Mouse (Mus musculus) embryo, embryonic 11.5 days (tissue): Measurements from ENCODE around the gene Zfp683.

Experiments used
- DNase-seq: peaks from one replicate; pipeline ENCODE4 v3.0.0-alpha.2; 2012; ENCODE audit warnings: low read depth, low spot score

Zfp683 gene

GRCm38 (mm10) chr4:134053538-134053937 is at the start of gene Zfp683:
TSS of gene Zfp683 (plus strand) at chr4:134053838.
- DNase-seq, result no peak

GRCm38 (mm10) chr4:134005581-134006358 is 47.9 kb upstream of the Zfp683 start:
- no peak for DNase-seq

GRCm38 (mm10) chr4:134006845-134007244 is 46.8 kb upstream of the Zfp683 start:
- no peak for DNase-seq

GRCm38 (mm10) chr4:134009709-134010108 is 43.9 kb upstream of the Zfp683 start:
- no peak for DNase-seq

GRCm38 (mm10) chr4:134011450-134012414 is 41.9 kb upstream of the Zfp683 start:
- no peak for DNase-seq

- no peak for DNase-seq
These were observed 40.6 kb upstream of the Zfp683 start for GRCm38 (mm10) chr4:134012858-134013528.

- no peak for DNase-seq
These were observed 37.4 kb upstream of the Zfp683 start for GRCm38 (mm10) chr4:134016208-134016607.

- no peak for DNase-seq
These were observed 36.9 kb upstream of the Zfp683 start for GRCm38 (mm10) chr4:134016767-134017166.

- no peak for DNase-seq
These were observed 36.3 kb upstream of the Zfp683 start for GRCm38 (mm10) chr4:134017201-134017865.

GRCm38 (mm10) chr4:134018038-134018778 is 35.4 kb upstream of the Zfp683 start:
- no peak for DNase-seq

- DNase-seq, result no peak
These were observed 34.9 kb upstream of the Zfp683 start, which contains the start of gene Lin28a for GRCm38 (mm10) chr4:134018779-134019145. TSS of gene Lin28a (minus strand) at chr4:134018841.

- no peak for DNase-seq
These were observed 34.4 kb upstream of the Zfp683 start for GRCm38 (mm10) chr4:134019210-134019609.

- DNase-seq, result no peak
These were observed 33.8 kb upstream of the Zfp683 start for GRCm38 (mm10) chr4:134019641-134020351.

- DNase-seq, result peak; percentile 67
These were observed 33.0 kb upstream of the Zfp683 start for GRCm38 (mm10) chr4:134020621-134021020.

GRCm38 (mm10) chr4:134025802-134026201 is 27.8 kb upstream of the Zfp683 start:
- DNase-seq, result no peak

- DNase-seq, result peak; percentile 71
These were observed 17.7 kb upstream of the Zfp683 start for GRCm38 (mm10) chr4:134035953-134036352.

GRCm38 (mm10) chr4:134041317-134042123 is 12.1 kb upstream of the Zfp683 start:
- no peak for DNase-seq

- DNase-seq, result no peak
These were observed 10.6 kb upstream of the Zfp683 start for GRCm38 (mm10) chr4:134043041-134043440.

- DNase-seq, result no peak
These were observed 6.0 kb upstream of the Zfp683 start for GRCm38 (mm10) chr4:134047648-134048047.
